Mouse (Mus musculus): ENCODE results near the gene Tldc2.

Tldc2 gene

DNA sequence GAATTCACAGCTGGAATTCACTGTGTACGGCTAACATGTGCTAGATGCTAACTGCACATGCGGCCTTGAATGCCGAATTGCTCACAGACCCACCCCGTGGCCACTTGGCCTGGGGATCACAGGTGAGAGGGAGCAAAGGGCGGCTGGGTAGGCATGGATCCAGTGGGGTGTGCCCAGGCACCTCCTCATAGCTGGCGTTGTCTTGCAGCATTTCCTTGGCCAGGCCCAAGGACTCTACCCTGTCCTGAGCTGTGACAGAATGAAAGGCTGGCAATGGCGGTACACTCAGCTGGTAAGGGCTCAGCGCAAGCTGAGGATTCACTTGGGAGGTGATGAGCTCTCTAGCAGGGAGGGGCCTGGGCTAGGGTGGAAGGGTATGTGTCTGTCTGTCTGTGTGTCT, at the start of gene Tldc2:
Gene Tldc2, plus strand, starts transcription at position 260 of the 400 bp plus-strand sequence.
- no peak for DNase-seq (ENCODE audit: low read depth)

DNA sequence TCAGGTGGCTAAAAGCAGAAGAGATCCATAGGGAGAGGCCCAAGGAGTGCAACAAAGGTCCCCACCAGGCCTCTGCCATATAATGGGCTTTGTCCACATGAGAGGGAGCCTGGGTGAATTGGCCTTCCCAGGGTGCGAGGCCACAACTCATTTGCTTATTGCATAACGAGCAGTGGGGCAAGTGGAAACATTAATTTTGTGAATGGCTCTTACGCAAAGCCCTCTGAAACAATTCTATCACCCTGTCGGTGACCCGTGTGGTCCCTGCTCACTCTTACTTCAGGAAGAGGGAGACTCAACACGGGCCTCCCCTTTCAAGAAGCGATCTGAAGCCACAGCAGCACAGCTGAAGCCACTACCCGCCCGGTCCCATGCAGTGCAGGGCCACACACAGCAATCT, 49.6 kb upstream of the Tldc2 start:
- DNase-seq (ENCODE audit: low read depth) = no peak

- DNase-seq (ENCODE audit: low read depth) = no peak
Measured at GRCm38 (mm10) chr2:157039900-157040648, 46.8 kb upstream of the Tldc2 start.

DNA sequence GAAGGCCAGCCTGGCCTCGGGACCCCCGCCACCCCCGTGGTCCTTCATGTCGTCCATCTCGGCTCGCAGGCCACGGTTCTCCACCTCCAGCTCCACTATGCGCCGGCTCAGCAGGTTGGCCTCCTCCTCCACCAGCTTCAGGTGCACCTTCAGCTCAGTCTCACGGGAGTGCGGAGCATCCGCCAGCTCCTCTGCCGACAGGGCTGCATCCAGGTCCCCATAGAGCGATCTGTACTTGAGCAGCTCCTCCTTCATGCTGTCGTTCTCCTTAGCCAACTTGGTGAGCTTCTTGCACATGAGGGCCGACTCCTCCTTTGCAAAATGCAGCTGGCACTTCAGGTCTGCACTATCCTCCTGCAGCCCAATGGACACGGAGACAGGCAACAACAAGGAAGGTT, 46.2 kb upstream of the Tldc2 start:
- no peak for DNase-seq (ENCODE audit: low read depth)

- DNase-seq (ENCODE audit: low read depth) = no peak
Measured at GRCm38 (mm10) chr2:157041421-157041820, 45.4 kb upstream of the Tldc2 start.

DNA sequence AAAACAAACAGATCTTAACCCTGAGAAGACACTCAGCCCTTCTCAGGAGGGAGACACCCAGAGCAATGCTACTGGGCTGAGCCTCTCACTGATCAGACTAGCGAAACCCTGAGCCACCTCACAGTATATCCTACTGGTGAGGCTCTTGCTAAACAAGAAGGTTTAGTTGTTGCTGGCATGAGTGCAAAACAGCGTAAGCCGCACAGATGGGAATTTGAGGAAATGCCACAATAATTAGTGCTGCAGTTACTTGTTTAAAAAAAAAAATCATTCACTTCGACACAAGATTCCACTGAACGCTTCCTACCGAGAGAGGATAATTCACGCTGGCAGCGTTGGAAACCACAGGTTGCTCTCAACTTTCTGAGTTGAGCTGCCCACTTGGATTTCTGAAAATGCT, 43.3 kb upstream of the Tldc2 start:
- no peak for DNase-seq (ENCODE audit: low read depth)

DNA sequence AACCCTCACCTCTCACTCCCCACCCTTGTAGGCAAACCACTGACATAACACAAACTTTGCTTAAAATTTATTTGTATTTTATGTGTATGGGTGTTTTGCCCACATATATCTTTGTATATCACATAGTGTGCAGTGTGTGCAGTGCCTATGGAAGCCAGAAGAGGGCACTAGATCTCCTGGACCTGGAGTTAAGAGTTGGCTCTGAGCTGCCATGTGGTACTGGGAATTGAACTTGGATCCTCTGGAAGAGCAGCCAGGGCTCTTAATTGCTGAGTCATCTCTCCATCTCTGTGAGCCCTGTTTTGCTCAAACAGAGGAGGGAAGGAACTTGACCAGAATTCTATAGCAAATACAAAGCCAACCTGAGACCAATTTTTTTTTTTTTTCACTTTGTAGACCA, 42.9 kb upstream of the Tldc2 start:
- no peak for DNase-seq (ENCODE audit: low read depth)

GRCm38 (mm10) chr2:157045932-157046331, 40.9 kb upstream of the Tldc2 start:
- no peak for DNase-seq (ENCODE audit: low read depth)

DNA sequence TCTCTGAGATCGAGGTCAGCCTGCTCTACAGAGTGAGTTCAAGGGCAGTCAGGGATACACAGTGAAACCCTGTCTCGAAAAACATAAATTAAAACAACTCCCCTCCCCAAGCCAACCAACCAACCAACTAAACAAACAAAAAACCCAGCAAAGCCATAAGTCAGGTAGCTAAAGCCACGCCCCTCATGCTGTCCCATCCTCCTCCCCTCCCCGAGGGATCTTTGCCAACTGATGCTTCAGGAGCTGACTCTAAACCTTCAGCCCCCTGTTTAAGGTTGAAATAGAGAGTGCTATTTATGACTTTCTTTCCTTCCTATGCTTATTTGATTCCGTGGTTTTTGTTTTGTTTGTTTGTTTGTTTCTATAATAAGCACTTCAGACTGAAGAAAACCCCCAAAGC, 39.9 kb upstream of the Tldc2 start:
- DNase-seq (ENCODE audit: low read depth) = no peak

DNA sequence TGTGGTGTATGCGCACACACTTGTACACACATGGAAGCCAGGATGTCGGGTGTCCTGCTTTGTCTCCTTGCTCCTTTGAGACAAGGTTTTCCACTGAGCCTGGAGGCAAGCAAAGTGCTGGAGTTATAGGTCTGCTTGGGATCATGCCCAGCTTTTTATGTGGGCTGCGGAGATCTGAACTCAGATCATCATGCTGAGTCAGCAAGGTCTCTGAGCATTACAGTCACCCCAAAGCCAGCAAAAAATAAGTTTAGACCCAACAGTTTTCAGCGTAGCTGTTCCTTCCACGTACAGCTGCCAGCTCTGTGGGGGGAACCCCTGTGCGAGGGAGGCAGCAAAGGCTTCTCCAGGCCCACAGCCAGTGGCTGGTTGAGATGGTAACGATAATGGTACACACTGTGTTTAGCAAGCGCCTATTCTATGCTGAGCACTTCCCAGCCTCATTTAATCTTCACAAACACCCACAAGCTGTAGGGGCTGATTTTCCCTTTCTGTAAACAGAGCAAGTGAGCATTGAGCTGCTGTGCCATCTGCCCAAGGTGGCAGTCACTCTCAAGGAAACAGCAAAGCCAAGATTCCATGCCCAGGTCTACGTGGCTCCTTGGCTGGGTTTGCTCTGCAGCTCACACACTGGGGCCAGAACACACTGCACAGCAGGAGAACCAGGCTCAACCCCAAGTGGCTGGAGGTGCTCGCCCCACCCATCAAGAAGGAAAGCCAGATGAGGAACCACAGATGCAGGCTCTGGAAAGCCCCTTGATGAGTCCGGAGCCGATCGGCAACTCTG, 38.3 kb upstream of the Tldc2 start:
- no peak for DNase-seq (ENCODE audit: low read depth)

- DNase-seq (ENCODE audit: low read depth) = no peak
Measured at GRCm38 (mm10) chr2:157049831-157050243, 37.0 kb upstream of the Tldc2 start.

- no peak for DNase-seq (ENCODE audit: low read depth)
Measured at GRCm38 (mm10) chr2:157052448-157052847, 34.4 kb upstream of the Tldc2 start.

- DNase-seq (ENCODE audit: low read depth) = no peak
Measured at GRCm38 (mm10) chr2:157053124-157053523, 33.7 kb upstream of the Tldc2 start.

GRCm38 (mm10) chr2:157053787-157054186, 33.1 kb upstream of the Tldc2 start:
- DNase-seq (ENCODE audit: low read depth) = no peak

- DNase-seq (ENCODE audit: low read depth) = no peak
Measured at GRCm38 (mm10) chr2:157054297-157054696, 32.6 kb upstream of the Tldc2 start.

GRCm38 (mm10) chr2:157054816-157055215, 32.0 kb upstream of the Tldc2 start:
- no peak for DNase-seq (ENCODE audit: low read depth)

GRCm38 (mm10) chr2:157055721-157056120, 31.1 kb upstream of the Tldc2 start:
- DNase-seq (ENCODE audit: low read depth) = no peak

DNA sequence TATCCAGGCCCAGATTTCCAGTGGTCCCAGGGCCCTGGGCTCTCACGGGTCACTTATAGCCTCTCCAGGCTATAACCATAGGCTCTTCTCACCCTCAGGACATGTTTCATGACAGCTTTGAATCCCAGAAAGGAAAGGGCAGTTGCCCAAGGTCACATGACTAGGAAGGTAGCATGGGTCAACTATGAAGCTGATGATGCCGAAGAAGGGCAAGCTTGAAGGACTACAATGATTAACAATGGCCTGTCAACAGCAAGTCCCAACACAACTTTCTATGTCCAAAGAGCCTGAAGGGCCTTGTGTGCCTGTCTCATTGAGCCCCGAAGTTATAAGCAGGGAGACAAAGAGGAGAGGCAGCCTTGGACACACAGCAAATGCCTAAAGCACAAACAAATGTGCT, 29.7 kb upstream of the Tldc2 start:
- DNase-seq (ENCODE audit: low read depth) = no peak

- DNase-seq (ENCODE audit: low read depth) = no peak
Measured at GRCm38 (mm10) chr2:157057758-157058157, 29.1 kb upstream of the Tldc2 start.

DNA sequence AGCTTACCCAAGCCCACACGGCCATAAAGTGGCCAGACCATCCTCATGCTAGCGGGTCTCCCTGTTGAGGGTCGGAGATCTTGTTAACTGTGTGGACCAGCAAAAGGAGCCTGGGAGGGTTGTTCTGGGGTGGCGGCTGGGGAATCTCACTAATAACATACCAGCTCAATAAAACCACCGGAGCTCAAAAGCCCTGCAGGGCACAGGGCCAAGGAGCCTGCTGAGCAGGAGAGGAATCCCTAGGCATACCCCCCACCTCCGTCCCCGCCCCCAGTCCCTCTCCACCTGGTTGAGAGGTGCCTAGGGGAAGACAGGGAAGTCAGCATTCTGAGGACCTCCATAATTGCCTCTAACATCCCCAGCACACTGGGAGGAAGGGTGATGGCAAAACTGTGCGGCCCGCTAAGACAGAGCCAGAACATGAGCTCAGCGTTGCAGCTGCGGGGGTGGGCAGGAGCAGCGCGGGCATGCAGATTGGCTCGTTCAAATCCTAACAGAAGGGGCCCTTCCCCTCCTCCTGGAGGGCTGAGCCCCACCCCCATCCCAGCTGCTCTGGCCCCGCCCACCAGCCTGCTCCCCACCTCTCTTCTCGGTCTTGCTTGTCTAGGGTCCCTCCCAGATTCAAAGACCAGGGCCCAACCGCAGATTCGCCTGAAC, 28.4 kb upstream of the Tldc2 start:
- DNase-seq (ENCODE audit: low read depth) = no peak

GRCm38 (mm10) chr2:157059166-157059565, 27.7 kb upstream of the Tldc2 start:
- no peak for DNase-seq (ENCODE audit: low read depth)

DNA sequence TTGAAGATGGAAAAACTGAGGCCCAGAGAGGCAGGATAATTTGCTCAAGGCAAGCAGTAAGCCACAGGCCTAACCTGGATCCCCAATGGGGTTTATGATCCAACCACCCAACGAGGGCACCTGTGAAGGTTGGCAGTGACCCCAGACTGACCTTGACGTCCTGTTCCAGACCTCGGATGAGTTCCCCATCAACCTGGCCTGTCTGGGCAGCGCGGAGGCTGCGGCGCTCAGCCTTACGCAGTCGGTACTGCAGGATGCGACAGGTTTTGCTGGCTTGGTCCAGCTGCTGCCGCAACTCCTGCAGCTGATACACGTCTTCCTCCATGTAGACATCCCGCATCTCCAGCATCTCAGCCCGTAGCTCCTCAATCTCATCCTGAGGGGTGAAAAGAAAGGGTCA, 26.8 kb upstream of the Tldc2 start:
- no peak for DNase-seq (ENCODE audit: low read depth)

Data from naive thymus-derived CD4-positive, alpha-beta T cell, adult 2 months (primary cell).